Mouse (Mus musculus): ENCODE data around the gene Brdt. TPM values are rescaled to one million over a fixed set of nuclear protein-coding genes. Genes with fewer than 3 reads are reported as not detected.
A peak's percentile ranks its signal among the peaks of the same experiment; 100 is the strongest.

The Brdt gene
- polyA plus RNA-seq, 2 experiments, result 0.11 to 0.16 TPM

DNA sequence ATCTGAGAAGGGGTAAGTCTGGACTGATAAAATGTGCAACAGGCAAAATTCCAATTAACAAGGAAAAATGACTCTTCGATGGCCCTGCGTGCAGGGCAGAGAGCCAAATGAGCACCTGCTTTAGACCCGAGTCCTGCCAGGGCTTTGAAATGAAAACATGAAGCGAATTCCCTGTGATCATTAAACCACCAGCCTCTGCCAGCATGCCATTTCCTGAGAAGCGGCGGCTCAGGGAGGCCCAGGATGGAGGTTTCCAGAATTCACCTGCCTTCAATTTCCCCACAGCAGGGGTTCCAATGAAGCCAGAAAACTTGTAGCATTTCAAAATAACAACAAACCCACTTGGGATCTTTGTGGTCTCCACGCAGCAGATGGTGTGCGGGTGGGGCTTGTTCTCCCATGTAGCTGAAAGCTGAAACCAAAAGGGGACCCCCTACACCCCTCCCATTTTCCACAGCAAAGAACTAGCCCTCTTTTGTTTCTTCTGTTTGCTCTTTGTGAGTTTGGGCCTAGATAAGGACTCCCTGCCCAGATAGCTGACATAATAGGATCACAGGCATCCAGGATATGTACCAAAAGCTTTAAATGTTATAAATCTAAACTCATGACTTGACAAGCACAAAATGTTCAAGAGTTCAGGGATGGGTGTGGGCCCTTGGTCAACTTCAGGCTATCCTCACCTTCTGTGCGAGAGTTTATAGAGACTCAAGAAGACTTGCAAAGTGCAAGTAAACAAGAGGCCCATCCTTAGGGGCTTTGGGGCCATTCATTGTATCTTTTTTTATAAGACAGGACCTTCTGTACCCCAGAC lies 34.2 kb upstream of the Brdt start:
- H3K9ac ChIP-seq (replicated peaks), result no peak overlapping the region
- no peaks in the 10 kb centered on the region for H3K9me3 ChIP-seq (ENCODE audit: control insufficient read depth, low read length)
- WGBS (ENCODE audit: insufficient replicate concordance), result 54% methylated on average over 9 of the region's 9 CpGs
- DNase-seq (ENCODE audit: low read depth in 3 of 3, low spot score in 3 of 3) (no peak), ATAC-seq (ENCODE audit: insufficient read depth) (no peak)
- TF ChIP-seq CTCF (IDR thresholded peaks at IDR 0.05; ENCODE audit: low read depth) (no peak), EP300 (IDR thresholded peaks at IDR 0.05; ENCODE audit: low read depth) (no peak)
- H3K27me3 ChIP-seq (ENCODE audit: control insufficient read depth, insufficient read depth, low read length), result no peaks in the 10 kb centered on the region
- H3K4me3 ChIP-seq (ENCODE audit: insufficient read depth in 1 of 2, low read depth in 2 of 2, low read length in 2 of 2), result no peak overlapping the region
- H3K27ac ChIP-seq, result no peak overlapping the region
- peaks cover 0 to 4% of the 10 kb centered on the region in 2 experiments; a peak in 2 of 4 replicates for H3K4me1 ChIP-seq (replicated peaks; ENCODE audit: control insufficient read depth in 2 of 2, insufficient read depth in 2 of 2, low read length in 1 of 2)
- no peak overlapping the region for H3K4me2 ChIP-seq (ENCODE audit: low read depth)
- H3K36me3 ChIP-seq (replicated peaks; ENCODE audit: control insufficient read depth, insufficient read depth, low read depth), result no peaks in the 10 kb centered on the region

DNA sequence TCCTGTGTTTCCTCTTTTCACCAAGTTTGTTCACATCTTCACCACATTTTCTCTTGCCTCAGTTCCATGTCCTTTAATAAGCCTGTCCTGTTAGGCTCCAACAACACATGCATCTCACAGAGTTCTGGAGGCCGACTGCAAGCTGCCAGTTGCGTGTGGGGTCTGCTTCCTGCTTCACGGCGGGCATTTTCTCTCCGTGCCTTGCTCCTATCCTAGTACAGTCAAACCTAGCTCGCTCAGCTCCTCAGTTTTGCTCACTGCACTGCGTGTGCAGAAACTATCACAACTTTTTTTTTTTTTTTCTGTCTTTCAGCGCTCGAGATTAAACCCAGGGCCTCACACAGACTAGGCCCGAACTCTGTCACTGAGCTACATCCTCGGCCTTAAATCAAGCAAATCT lies 32.1 kb upstream of the Brdt start:
- H3K27me3 ChIP-seq (ENCODE audit: control insufficient read depth, insufficient read depth, low read length), result no peaks in the 10 kb centered on the region
- WGBS (ENCODE audit: insufficient replicate concordance), result 53% methylated on average over 11 of the region's 11 CpGs
- no peak overlapping the region for H3K9ac ChIP-seq (replicated peaks)
- H3K9me3 ChIP-seq (ENCODE audit: control insufficient read depth, low read length), result no peaks in the 10 kb centered on the region
- no peak for DNase-seq (ENCODE audit: low read depth in 3 of 3, low spot score in 3 of 3)
- H3K4me2 ChIP-seq (ENCODE audit: low read depth), result no peak overlapping the region
- ATAC-seq (ENCODE audit: insufficient read depth), result no peak
- H3K36me3 ChIP-seq (replicated peaks; ENCODE audit: control insufficient read depth, insufficient read depth, low read depth), result no peaks in the 10 kb centered on the region
- TF ChIP-seq CTCF (IDR thresholded peaks at IDR 0.05; ENCODE audit: low read depth), result no peak
- H3K27ac ChIP-seq, result no peak overlapping the region
- H3K4me3 ChIP-seq (ENCODE audit: insufficient read depth in 1 of 2, low read depth in 2 of 2, low read length in 2 of 2), result no peak overlapping the region
- peaks cover 0 to 4% of the 10 kb centered on the region in 2 experiments; a peak in 2 of 4 replicates for H3K4me1 ChIP-seq (replicated peaks; ENCODE audit: control insufficient read depth in 2 of 2, insufficient read depth in 2 of 2, low read length in 1 of 2)

DNA sequence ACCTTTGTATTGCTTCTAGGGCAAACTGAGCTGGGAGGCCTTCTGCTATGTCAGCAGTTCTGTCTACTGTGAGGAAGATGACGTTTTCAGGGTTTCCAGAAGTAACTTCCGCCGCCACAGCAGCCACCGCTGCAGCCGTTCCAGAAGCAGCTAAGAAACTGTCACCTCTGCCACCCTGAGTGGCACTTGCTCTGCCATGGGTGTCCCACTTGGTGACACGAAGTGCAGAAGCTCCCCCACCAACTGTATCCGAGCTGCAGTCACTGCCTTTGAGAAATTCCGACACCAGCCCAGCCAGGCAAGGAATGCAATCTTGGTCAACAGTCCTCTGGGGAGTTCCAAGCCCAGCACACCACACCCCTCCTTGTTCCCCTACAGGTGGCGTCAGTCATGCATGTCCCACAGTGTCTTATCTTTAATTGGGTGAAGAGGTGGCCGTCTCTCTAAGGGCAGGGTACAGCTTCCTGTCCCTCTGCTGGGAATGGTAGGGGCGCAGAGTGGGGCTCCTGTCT lies 27.6 kb upstream of the Brdt start:
- Histone ChIP-seq H3K27me3 (ENCODE audit: control insufficient read depth, insufficient read depth, low read length) (no peaks in the 10 kb centered on the region), H3K4me1 (replicated peaks; ENCODE audit: control insufficient read depth in 2 of 2, insufficient read depth in 2 of 2, low read length in 1 of 2) (no peaks in the 10 kb centered on the region), H3K9ac (replicated peaks) (no peak overlapping the region), H3K9me3 (ENCODE audit: control insufficient read depth, low read length) (no peaks in the 10 kb centered on the region), H3K36me3 (replicated peaks; ENCODE audit: control insufficient read depth, insufficient read depth, low read depth) (no peaks in the 10 kb centered on the region), H3K4me2 (ENCODE audit: low read depth) (peak overlapping the region; percentile 8; the same call in 1 of the 2 replicates), H3K27ac (no peak overlapping the region), H3K4me3 (ENCODE audit: insufficient read depth in 1 of 2, low read depth in 2 of 2, low read length in 2 of 2) (no peak overlapping the region)
- DNase-seq (ENCODE audit: low read depth in 3 of 3, low spot score in 3 of 3) (no peak), ATAC-seq (ENCODE audit: insufficient read depth) (no peak)
- TF ChIP-seq CTCF (IDR thresholded peaks at IDR 0.05; ENCODE audit: low read depth) (peak; percentile 17; the same call in 1 of the 2 replicates), EP300 (IDR thresholded peaks at IDR 0.05; ENCODE audit: low read depth) (no peak)
- WGBS (ENCODE audit: insufficient replicate concordance), result 25% methylated on average over 11 of the region's 11 CpGs

DNA sequence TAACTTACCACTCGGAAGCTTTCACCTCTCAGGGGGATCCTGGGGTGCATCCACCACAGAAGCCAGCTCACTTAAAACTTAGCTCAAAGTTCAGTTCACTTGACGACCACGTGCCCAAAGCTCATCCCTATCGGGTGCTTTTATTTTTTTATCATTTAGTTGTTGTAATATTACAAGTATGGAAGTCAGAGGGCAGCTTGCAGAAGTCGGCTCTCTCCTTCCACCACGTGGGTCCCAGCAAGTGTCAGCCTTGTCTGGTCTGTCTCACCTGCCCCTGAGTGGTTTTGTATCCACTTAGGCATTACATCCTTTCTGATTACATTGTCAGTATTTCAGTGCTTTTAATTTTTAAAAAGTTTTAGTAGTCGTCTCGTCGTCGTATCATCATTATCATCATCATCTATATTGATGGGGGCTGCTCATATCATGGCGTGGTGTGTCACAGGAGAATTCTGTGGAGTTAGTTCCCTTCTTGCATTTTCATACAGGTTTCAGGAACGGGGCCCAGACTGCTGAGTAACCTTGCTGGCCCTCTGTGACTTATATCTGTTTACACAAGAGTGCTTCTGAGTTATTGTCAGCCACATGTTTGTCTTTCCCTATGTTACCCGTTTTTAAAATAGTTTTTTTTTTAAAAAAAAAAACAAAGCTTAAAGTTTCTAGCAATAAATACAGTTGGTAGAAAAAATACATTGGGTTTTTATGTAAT lies 26.7 kb upstream of the Brdt start:
- 53% methylated on average over 13 of the region's 13 CpGs for WGBS (ENCODE audit: insufficient replicate concordance)
- Histone ChIP-seq H3K9me3 (ENCODE audit: control insufficient read depth, low read length) (no peaks in the 10 kb centered on the region), H3K27ac (no peak overlapping the region), H3K9ac (replicated peaks) (no peak overlapping the region), H3K4me2 (ENCODE audit: low read depth) (no peak overlapping the region), H3K36me3 (replicated peaks; ENCODE audit: control insufficient read depth, insufficient read depth, low read depth) (no peaks in the 10 kb centered on the region), H3K4me3 (ENCODE audit: insufficient read depth in 1 of 2, low read depth in 2 of 2, low read length in 2 of 2) (no peak overlapping the region), H3K27me3 (ENCODE audit: control insufficient read depth, insufficient read depth, low read length) (no peaks in the 10 kb centered on the region), H3K4me1 (replicated peaks; ENCODE audit: control insufficient read depth in 2 of 2, insufficient read depth in 2 of 2, low read length in 1 of 2) (no peaks in the 10 kb centered on the region)
- ATAC-seq (ENCODE audit: insufficient read depth) (no peak), DNase-seq (ENCODE audit: low read depth in 3 of 3, low spot score in 3 of 3) (no peak)
- TF ChIP-seq EP300 (IDR thresholded peaks at IDR 0.05; ENCODE audit: low read depth), result no peak
- no peak for TF ChIP-seq CTCF (IDR thresholded peaks at IDR 0.05; ENCODE audit: low read depth)

DNA sequence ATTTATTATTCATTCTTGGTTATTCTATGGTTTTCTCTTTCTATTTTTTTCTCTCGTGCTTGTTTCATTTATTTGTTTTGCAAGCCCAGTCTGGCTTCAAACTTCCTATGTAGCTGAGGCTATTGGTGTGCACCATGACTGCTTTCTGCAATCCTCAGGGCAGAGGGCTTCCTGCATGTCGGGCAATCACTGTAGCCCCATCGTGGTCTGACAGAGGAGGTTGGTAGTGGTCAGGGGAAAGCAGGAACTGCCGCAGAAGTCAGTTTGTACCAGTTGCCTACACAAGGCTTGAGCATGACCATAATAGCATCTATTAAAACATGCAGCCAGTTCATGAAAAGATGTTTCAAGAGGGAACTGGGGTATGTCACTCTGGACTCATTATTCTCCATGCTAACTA lies 23.5 kb upstream of the Brdt start:
- no peaks in the 10 kb centered on the region for H3K4me1 ChIP-seq (replicated peaks; ENCODE audit: control insufficient read depth in 2 of 2, insufficient read depth in 2 of 2, low read length in 1 of 2)
- H3K4me3 ChIP-seq (ENCODE audit: insufficient read depth in 1 of 2, low read depth in 2 of 2, low read length in 2 of 2), result no peak overlapping the region
- H3K4me2 ChIP-seq (ENCODE audit: low read depth), result no peak overlapping the region
- no peaks in the 10 kb centered on the region for H3K36me3 ChIP-seq (replicated peaks; ENCODE audit: control insufficient read depth, insufficient read depth, low read depth)
- ATAC-seq (ENCODE audit: insufficient read depth), result no peak
- no peak for TF ChIP-seq CTCF (IDR thresholded peaks at IDR 0.05; ENCODE audit: low read depth)
- no peak for TF ChIP-seq EP300 (IDR thresholded peaks at IDR 0.05; ENCODE audit: low read depth)
- H3K27ac ChIP-seq, result no peak overlapping the region
- no peak overlapping the region for H3K9ac ChIP-seq (replicated peaks)
- WGBS (ENCODE audit: insufficient replicate concordance), result 24% methylated on average over 4 of the region's 4 CpGs
- DNase-seq (ENCODE audit: low read depth in 3 of 3, low spot score in 3 of 3), result no peak
- H3K27me3 ChIP-seq (ENCODE audit: control insufficient read depth, insufficient read depth, low read length), result no peaks in the 10 kb centered on the region
- no peaks in the 10 kb centered on the region for H3K9me3 ChIP-seq (ENCODE audit: control insufficient read depth, low read length)
